Mouse (Mus musculus) lung, adult 18-20 months (tissue): ENCODE data around the gene Neb.

Experiments used
- DNase-seq, 2 experiments: peaks; one replicate each; pipeline ENCODE4 v3.0.0; 2022; ENCODE audit warnings: mixed read lengths in 2 of 2

Gene Neb

DNA sequence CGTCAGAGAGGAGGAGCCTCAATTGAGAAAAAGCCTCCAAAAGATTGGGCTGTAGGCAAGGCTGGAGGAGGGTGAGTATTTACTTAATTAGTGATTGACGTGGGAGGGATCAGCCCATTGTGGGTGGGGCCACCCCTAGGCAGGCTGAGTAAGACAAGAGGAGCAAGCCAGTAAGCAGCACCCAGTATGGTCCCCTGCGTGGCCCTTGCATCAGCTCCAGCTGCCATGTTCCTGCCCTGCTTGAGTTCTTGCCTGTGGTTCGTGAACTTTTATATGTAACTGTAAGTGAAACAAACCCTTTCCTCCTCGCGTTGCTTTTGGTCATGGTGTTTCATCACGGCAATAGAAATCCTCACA lies at the start of gene Neb:
Gene Neb, minus strand, starts transcription at position 27 of the 357 bp plus-strand sequence.
- DNase-seq = peak; percentile 17 to 26

DNA sequence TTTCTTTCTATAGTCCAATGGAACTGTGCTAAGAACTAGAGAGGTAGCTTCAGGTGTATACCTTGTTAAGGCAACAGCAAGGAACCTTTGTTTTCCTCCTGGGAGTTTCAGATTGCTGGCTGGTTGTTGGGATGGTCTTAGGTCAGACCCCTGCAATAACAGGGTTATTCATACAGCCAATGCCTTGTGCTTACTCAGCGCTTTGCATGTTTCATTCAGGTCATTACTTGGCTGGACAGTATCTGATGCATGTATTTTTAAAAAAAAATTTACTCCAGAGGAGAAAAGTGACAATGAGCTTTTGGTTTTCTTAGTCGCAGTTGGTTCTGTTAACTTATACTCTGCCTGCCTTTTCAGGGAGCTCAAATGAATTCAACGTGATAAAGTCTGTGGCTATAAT lies 49.1 kb upstream of the Neb start:
- DNase-seq = no peak

DNA sequence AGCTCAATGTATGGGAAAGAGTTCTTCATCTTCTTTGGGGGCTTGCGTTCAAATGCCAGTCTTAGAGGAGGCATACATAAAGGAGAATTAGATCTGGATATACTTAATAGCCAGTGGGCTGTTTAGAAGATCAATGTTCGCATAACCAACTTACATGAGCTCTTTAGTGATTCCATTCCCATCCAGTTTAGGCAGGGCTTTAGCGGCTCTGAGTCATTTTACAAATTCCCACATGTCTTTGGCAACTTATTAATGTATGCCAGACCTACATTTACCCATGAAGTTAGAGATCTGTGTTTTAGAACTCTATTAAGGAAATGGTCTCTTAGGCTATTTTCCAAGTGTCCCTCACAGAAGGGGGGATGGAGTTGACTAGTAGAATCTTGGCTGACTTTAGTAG lies 47.8 kb upstream of the Neb start:
- no peak for DNase-seq

DNA sequence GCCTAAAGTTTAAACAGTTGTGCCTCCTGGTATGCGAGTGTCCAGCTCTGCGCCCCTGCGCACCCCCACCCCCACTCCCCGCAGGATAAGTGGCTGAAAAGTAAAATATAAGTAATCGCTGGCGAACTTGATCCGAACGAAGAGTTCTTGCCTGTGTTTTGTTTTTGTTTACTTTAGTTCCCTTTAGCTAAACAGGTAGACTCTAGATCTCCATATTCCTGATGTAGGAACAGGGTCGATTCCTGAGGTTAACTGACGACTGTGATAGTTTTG lies 47.2 kb upstream of the Neb start:
- no peak for DNase-seq

DNA sequence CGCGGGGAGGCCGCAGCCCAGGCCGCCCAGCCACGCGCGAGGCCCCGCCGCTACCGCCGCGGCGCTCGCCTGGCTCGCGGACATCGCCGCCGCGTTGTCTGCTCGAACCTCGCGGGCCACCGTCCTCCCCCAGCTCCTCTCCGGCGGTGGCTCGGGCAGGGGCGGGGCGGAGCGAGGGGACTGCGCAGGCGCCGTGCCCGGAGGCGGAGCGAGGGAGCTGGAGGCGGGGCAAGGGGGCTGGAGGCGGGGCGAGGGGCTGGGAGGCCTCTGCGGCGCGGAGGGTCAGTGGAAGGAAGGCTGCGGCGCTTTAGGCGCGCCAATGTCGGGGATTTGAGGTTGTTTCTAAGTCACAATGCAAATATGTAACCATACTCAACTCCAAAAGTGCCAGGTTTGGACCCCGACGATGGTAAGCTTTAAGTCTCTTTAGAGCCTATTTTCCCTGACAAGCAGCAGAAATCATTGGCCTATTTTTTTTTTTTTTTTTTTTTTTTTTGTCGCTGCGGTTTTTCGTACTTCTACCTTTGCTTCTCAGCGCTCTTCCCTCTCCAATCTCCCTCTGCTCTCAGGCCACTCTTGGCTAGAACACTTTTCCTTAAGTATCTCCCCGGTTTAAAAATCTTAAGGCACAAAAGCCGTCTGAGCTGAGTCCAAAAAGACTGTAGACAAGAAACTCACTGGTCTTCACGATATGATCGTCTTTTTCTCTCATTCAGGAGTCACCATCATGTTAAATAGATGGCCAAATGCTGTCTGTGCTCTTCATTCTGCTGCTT lies 46.7 kb upstream of the Neb start, which contains the start of gene Arl5a:
Gene Arl5a, minus strand, starts transcription at position 155 of the 776 bp plus-strand sequence.
- peak; percentile 92 for DNase-seq

DNA sequence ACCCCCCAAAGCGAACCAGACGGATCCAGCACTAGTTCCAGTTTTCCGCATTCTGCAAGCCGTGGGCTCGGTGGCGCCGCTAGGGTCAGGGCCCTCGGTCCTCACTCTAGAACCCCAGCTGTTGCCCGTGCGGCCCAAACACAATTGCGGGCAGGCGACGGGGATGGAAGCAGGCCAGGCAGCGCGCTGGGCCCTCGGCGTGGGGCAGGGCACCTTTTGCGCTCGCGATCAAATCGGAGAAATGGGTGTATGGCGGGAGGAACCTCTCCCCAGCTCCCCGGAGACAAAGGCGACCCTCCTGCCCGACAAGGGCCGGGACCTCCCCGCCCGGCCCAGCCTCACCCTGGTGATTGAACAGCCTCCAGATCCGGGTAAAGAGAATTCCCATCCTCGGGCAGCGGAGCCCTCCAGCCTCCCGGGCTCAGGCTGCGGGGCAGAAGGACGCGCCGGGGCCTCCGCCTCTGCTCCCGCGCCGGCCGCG lies 46.0 kb upstream of the Neb start:
- peak; percentile 49 to 51 for DNase-seq

DNA sequence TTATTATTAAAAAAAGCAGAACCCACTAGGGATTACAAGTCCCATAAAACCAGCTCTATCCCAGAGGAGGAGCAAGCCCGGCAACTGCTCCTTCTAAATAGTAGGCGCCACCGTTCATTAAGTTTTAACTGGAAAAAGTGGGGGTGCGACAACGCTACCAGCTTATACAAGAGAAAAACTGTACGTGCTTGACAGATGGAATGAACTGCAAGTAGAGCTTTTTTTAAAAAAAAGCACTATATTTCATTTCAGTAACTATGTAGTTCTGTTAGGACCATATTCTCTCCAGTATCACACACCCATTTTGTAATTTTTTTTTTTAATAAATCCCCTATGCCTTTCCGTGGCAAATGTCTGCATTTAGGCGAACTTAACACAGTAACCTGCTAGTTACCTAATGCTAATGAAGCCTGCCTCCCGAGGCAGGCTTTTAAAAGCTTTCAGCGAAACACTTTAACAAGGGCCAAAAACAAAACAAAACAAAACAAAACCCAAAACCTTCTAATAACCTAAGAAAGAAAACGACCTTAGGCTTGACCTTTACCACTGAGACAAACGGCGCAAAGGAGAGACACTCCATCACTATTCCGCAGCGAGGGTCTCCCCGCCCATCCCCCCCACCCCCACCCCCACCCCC lies 45.5 kb upstream of the Neb start:
- no peak for DNase-seq

DNA sequence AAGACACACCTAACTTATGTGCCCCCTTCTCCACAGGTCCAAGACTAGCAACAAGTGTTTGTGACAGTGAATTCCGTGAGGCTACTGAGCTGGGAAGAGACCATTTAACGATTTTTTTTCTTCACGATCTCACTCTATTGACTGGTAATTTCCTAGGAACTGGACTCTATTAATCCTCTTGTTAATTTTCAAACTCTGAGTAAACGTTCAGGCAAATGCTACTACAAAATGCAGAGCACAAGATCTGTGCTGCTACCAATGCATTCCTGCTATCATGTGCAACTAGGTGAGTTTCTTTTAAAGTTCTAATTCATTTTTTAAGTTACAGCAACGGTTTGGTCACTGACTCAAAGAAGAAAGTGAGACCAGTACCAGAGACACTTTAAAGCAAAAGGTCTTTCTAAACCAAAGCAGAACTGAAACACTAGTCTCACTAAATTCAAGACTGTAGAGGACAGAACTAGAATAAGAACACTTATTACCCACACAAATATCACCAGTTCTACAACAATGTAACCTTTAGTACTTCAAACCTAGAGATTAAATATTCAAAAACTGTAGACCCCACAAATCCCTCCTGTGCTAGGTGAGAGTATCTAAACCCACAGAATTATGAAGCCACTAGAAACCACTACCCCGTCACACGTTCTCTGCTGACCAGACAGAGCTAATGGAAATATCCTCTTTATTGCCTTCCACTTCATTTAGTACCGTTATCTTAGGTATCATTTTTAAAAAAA lies 44.8 kb upstream of the Neb start:
- DNase-seq = no peak

DNA sequence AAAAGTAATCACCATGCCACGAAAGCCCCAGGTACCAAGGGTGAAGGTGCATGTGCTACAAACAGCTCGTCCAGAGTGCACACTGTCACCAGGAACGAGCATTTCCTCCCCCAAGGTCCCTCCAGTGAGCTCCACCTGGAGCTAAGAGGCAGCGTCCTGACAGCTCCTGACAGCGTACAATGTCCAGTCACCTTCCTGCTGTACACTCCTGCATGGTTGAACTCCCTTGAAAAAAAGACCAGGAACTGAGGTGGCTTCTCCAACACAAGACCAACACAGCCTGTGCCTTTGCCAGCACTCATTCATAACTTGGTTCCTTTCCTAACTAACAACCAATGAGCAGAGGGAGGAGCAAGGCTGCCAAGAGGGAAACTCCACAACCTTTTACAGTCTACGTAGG lies 42.9 kb upstream of the Neb start:
- peak in 1 of 2 experiments; percentile 45 for DNase-seq

DNA sequence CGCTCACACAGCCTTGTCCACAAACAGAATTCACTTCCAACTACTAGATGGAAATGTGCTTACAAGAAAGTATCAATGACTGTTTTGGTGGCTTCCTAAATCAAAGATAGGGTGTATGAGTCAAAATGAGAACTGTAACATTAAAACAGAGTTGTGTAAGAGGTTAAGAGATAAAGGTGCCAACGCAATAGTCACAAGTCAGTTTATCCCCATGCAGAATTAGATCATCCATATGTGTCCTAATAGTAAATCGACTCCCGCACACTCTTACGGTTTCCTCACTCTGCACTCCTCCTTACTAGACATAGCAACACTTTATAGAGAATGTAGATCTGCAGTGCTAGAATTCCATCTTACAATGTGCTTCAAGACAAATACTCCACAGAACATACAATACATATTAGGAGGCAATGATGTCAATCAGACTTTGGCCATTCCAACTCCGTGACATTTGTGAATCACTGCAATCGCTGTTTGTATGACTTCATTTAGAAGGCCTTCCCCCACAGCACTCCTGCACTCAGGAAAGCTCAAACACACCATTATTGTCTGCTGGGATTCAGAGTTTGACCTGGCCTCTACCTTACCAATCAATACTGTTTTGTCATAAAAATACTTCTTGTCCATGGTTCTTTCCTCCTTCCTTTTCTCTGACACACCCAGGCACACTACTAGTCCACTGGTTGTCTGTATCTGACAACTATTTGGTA lies 41.9 kb upstream of the Neb start:
- DNase-seq = no peak

DNA sequence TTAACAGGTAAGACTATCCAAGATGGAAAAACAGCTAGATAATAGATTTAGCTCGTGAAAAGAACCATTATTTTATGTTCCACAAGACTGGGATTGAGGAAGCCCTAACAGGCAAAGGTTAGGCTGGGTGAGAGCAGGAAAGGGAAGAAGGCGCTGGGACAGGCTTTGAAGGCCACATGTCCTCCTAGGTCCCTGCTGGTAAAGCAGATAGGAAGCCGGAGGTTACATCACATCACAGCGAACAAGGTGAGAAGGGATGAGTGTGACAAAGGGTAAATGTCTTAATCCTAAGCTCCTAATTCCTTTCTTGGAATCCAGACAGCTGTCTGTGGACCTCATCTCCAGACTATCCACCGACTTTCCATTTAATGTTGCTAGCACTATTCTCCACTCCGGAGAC lies 41.0 kb upstream of the Neb start:
- DNase-seq = no peak

DNA sequence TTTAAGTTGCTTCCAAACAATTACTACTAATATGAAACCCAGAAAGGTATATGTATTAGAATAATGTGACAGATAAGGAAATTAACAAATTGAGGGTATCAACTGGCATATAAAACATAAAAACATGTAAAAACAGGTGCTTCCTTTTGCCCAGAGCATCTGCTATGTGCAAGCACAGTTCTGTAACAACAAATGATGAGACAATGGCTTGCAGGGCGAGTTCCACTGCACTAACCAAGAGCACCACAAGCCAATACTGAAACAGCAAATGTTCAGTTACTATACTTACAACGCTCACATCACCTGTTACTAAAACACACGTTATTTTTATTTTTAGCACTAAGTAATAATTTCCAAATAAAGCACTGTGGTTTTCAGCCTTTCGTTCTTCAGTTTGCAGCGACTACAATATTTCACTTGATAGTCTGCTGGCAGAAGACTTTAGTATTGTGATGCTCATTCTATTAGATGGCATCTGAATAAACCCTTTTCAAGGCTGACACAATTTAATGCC lies 34.3 kb upstream of the Neb start:
- DNase-seq = no peak

DNA sequence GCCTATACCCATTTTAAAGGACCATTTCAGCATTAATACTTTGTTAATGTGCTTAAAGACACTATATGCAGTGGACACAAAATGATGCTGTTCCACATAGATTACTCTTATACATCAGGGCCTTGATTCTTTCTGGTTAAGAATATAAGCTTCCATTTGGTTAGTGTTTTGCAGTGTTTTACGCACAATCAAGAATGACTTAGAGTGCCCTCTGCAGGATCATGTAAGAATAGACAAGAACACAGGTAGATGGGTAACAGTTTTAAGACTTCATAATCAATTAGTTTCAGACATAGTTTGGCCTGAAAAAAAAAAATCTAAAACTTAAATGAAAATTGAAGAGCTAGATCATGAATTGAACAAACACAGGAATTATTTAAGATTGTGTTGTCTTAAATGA lies 28.2 kb upstream of the Neb start:
- no peak for DNase-seq

DNA sequence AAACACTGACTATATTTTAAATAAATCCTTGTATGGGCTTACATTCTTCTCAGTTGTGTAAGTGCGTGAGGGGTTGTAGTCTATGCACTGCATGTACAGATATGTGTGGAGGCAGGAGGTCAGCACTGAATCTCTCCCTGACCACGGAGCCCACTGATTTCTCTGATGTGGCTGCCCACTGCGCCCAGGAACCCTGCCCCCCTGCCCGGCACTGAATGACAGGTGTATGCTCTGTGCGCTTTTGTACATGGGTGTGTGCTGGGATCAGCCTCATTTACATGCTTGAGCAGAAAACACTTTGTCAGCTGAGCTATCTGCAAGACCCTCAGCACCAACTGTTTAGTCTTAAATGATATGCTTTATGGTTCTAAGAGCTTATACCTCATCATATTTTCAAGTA lies 27.0 kb upstream of the Neb start:
- no peak for DNase-seq

DNA sequence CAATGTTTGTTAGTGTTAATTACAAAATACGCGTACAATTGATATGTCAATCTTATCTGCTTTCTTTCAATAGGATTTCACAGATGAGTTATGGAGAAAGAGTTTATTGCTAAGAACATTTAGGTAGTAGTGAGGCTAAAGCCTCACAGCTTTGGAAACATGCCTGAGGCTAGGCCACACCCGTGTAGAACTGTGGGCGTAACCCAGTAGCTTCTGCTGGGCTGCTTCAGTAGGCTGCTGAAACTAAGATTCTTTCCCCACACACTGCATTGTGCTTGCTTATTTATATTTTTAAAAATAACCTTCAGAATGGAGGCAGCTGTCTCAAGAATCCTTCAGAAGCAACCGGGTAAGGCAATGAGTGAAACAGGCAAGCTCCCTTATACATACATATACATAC lies 16.3 kb upstream of the Neb start:
- no peak for DNase-seq

DNA sequence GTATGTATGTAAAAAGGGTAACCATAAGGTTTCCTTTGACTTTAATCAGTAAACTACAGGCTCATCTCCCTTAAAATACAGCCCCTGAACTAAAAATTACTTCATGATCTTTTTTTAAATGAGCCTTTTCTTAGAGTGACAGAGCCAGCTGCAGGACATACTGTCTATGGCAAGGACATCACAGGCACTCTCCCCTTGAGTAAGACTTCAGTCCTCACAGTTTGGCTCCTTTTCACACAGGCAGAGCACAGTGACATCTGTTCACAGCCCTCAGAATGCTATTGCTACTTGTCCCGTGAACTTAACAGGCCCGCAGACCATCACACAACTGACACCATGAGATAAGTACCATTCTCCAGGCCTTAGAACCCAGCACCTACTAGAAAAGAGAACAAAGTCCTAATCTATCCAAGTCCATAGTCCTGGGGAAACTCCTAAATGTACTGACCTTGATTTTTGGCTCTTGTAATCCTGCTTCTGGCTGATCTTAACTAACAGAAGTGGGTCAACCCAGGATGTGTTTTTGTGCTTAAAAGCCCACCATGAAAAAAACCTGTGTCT lies 12.2 kb upstream of the Neb start:
- DNase-seq = no peak

DNA sequence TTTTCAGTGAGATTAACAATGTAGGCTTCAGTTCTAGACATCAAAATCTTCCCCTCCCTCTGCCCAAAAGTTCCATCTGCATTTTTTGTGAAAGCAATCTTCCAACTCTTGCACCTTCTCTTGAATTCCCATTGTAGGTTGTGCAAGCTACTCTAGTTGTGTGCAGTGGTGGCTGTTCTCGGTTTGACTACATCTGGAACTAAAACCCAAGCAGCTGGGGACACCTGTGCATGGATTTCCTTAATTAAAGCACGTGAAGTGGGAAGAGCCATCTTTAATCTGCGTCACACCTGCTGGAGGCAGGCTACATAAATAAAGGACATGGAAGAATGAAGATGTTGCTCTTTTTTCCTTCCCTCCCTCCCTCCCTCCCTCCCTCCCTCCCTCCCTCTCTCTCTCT lies 11.7 kb upstream of the Neb start:
- no peak for DNase-seq

DNA sequence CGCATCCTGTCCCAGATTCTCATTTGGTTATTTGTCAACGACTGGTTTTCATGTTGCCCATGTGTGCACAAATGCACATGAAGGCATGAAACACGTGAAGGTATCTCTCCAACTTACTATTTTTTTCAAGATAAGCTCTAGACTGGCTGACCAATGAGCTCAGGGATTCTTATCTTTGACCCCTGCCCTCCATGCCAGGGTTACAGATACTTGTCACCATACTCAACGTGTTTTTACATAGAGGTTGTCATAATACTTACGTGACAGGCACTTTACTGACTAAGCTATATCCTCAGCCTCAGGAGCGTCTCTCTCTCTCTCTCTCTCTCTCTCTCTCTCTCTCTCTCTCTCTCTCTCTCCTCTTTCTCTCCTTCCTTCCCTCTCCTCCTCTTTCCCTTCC lies 8.2 kb upstream of the Neb start:
- DNase-seq = no peak

DNA sequence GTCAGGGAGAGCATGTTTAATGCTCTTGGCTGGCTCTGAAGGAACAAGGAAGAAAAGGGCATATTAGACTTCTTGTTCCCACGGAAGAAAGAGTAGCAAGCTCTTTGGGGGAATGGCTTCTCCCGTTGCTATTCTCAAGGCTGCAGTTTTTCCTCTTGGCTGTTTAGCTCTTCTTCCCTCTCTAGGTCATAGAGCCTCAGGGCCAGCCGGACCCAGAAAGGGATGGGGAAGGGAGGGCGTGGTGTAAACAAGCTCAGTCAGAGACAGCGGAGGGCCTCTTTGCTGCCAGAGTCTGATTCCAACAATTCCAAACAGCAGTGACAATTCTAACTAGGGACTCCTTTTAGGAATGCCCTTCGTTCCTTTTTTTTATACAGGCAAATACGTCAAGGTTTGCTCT lies 7.8 kb upstream of the Neb start:
- peak; percentile 16 to 28 for DNase-seq

DNA sequence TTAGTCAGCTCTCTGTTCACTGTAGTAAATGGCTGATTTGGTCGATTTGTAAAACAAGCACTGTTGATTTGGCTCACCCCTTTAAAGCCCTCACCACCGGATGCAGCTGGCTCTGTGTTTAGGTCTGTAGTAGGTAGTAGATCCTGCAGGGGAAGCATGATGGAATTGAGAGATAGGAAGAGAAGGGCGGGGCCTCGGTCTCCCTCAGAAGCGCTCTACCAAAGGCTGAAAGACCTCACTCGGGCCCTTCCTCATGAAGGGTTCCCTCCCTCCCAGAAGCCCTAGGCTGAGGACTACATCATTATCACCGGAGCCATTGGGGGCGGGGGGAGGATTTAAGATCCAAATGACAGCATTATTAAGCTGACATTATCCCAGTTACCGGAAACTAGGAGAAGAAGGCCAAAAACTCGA lies 581 bp upstream of the Neb start:
- DNase-seq = peak; percentile 14 to 38

DNA sequence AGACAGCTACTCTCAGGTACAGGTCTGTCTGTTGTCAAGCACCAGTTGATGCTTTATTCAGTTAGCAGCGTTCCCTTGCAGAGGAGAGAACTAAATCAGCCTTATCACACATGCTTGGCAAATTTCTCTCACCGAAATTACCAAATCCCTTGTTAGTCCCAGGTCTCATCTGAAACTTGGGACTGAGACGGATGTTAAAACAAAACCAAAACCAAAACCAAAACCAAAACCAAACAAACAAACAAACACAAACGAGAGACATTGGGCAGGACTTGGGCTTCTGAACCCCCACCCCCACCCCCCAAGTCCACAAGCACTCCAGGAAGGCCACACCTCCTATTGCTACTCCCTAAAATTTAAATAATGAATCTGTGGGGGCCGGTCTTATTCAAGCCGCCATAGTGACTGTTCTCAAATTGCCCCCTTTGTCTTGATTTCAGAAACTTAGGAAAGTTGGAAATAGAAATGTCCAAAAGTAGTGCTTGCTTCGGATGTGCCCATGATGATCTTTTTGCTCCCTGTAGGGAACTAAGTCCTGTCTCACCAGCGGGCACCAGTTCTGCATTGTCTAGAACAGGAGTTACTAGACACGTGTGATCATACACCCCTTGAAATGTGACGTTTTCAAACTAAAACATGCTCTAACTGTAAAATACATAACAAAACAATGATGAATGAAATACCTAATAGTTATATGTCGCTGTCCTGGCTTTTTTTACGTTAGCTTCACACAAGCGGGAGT lies 397 bp downstream of the Neb start:
- DNase-seq = no peak

DNA sequence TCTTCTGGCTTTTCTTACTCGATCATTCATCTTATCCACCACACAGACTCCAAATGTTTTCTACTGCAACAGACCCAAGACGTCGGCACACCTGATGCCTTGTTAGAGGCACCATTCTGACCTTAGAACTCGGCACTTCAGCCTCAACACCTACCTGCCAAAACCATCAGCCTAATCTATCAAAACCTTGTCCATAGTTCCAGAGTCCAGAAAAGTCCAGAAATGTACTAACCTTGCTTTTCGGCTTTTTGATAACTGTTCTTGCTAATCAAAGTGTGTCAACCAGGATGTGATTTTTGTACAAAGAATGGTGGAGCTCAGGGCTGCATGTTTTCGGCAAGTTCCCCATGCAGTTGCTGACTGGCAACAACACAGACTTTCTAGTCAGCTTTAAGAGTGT lies 3.6 kb downstream of the Neb start:
- no peak for DNase-seq
